In the genomic region with DNA sequence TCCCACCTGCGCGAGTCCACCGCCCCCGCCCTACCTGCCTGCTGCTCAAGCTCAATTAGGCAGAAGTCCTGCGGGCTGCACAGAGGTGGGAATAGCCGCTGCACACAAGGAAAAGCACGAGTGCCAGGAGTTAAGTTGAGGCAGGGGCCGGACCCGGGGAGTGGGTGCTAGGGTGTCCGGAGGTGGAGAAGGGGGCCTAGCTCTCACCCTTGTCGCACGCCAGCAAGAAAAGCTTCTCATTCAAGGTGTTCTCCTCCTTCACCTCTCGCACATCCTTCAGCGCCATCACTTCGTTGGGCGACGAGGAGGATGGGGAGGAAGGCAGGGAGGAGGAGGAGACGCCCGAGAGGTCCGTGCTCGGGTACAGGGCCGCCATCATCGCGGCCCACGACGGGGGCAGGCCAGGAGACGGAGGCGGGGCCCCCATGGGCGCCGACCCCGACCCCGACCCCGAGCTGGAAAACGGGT, we compare ENCODE assay signal across 8 mouse cellular contexts. TPM values are rescaled to one million over a fixed set of nuclear protein-coding genes. Genes with fewer than 3 reads are reported as not detected.
DNase-seq lines count a peak whose midpoint lies in the region; ATAC-seq and TF ChIP-seq lines count a peak whose summit lies in the region.

No protein-coding gene starts in this region.

- WGBS in cerebellum, adult 2 months = under 1% methylated on average over 34 of the region's 34 CpGs
- 3% methylated on average over 34 of the region's 34 CpGs for WGBS in intestine, postnatal 0 days
- 5% methylated on average over 33 of the region's 34 CpGs for WGBS in liver, embryonic 11.5 days

- no peaks in the 10 kb centered on the region; the same call in 1 of the 2 replicates for H3K4me1 ChIP-seq in cerebellum, adult 2 months (ENCODE audit: control insufficient read depth, insufficient read depth, low read length)
- no peaks in the 10 kb centered on the region for H3K4me1 ChIP-seq in intestine, postnatal 0 days (replicated peaks; ENCODE audit: control insufficient read depth, insufficient read depth, low read length)
- H3K4me1 ChIP-seq in liver, embryonic 11.5 days (replicated peaks; ENCODE audit: control insufficient read depth, insufficient read depth, low read length) = peaks cover 4% of the 10 kb centered on the region; the same call in 1 of the 2 replicates

- H3K27me3 ChIP-seq in cerebellum, adult 2 months (ENCODE audit: control insufficient read depth, insufficient read depth, low read length) = no peaks in the 10 kb centered on the region
- H3K27me3 ChIP-seq in intestine, postnatal 0 days (replicated peaks; ENCODE audit: control insufficient read depth, insufficient read depth, low read length) = peaks cover 10% of the 10 kb centered on the region; the same call in 1 of the 2 replicates
- H3K27me3 ChIP-seq in liver, embryonic 11.5 days (replicated peaks; ENCODE audit: control insufficient read depth, insufficient read depth, low read length) = peaks cover 16% of the 10 kb centered on the region

- TF ChIP-seq POLR2A in cerebellum, adult 2 months (IDR thresholded peaks at IDR 0.05; ENCODE audit: borderline replicate concordance, insufficient read depth, low read length) = no peak

- H3K9me3 ChIP-seq in intestine, postnatal 0 days (ENCODE audit: control insufficient read depth) = no peaks in the 10 kb centered on the region
- no peaks in the 10 kb centered on the region for H3K9me3 ChIP-seq in liver, embryonic 11.5 days (ENCODE audit: control insufficient read depth, low read length)

- peak; percentile 6 for DNase-seq in ovary, postnatal 36 days (ENCODE audit: low spot score)
- DNase-seq in ovary, adult 18-20 months (ENCODE audit: low spot score) = no peak
- DNase-seq in cerebellum, adult 2 months = peak; percentile 41 to 64
- DNase-seq in frontal cortex, postnatal 25 days (ENCODE audit: low spot score in 2 of 2) = peak; percentile 8 to 22
- peak; percentile 41 for DNase-seq in liver, embryonic 11.5 days (ENCODE audit: low spot score)
- DNase-seq in right cerebral cortex, adult 18-20 months = peak; percentile 22
- no peak for DNase-seq in spleen, postnatal 36 days (ENCODE audit: low spot score in 2 of 2)

- peak overlapping the region; percentile 86 for H3K4me3 ChIP-seq in cerebellum, adult 2 months (replicated peaks; ENCODE audit: insufficient read depth, low read depth, low read length)
- H3K4me3 ChIP-seq in intestine, postnatal 0 days (ENCODE audit: low read depth, low read length) = peak overlapping the region; percentile 79
- peak overlapping the region; percentile 81 for H3K4me3 ChIP-seq in liver, embryonic 11.5 days (ENCODE audit: low read depth, low read length)

- H3K27ac ChIP-seq in cerebellum, adult 2 months (ENCODE audit: insufficient read depth, low read length) = peak overlapping the region; percentile 87; the same call in 1 of the 2 replicates
- H3K27ac ChIP-seq in intestine, postnatal 0 days (ENCODE audit: low read depth, low read length) = no peak overlapping the region
- H3K27ac ChIP-seq in liver, embryonic 11.5 days (ENCODE audit: low read depth, low read length) = no peak overlapping the region

- no peak for TF ChIP-seq CTCF in cerebellum, adult 2 months (IDR thresholded peaks at IDR 0.05; ENCODE audit: borderline replicate concordance, insufficient read depth, low read depth, low read length)
- no peak for TF ChIP-seq CTCF in intestine, postnatal 0 days (IDR thresholded peaks at IDR 0.05; ENCODE audit: low read depth)

- H3K4me2 ChIP-seq in intestine, postnatal 0 days (replicated peaks; ENCODE audit: low read depth) = peak overlapping the region; percentile 97
- peak overlapping the region; percentile 84 for H3K4me2 ChIP-seq in liver, embryonic 11.5 days

- peak; percentile 32 for ATAC-seq in intestine, postnatal 0 days
- peak; percentile 8; the same call in 1 of the 2 replicates for ATAC-seq in liver, embryonic 11.5 days (replicated peaks; ENCODE audit: low FRiP score)

- H3K9ac ChIP-seq in intestine, postnatal 0 days (ENCODE audit: low read depth, low read length) = peak overlapping the region; percentile 79
- peak overlapping the region; percentile 71 for H3K9ac ChIP-seq in liver, embryonic 11.5 days (ENCODE audit: low read depth, low read length)

- no peaks in the 10 kb centered on the region; the same call in 1 of the 2 replicates for H3K36me3 ChIP-seq in intestine, postnatal 0 days (ENCODE audit: control insufficient read depth, insufficient read depth)
- no peaks in the 10 kb centered on the region for H3K36me3 ChIP-seq in liver, embryonic 11.5 days (ENCODE audit: control insufficient read depth, insufficient read depth, low read length)

RNA-seq across cellular contexts. Expression of a gene that starts 0.7 kb away (rescaled TPM):
- polyA plus RNA-seq in cerebellum, adult 2 months (2012; rRNA removed) = 21.3 and 23.1 TPM in 2 replicates
- polyA plus RNA-seq in intestine, postnatal 0 days (2015; fragmentation: Nextera tagmentation; extraction: Ambion mirVana) = 1.8 and 2.0 TPM in 2 replicates
- 1.0 and 1.3 TPM in 2 replicates for polyA plus RNA-seq in liver, embryonic 11.5 days (2014; fragmentation: Nextera tagmentation; extraction: Ambion mirVana)

Comparison
In these comparisons a context has a peak if more than half of its experiments do, and no peak if none do; other contexts are left out.
1. DNase-seq: peak in ovary, postnatal 36 days (single experiment), cerebellum, adult 2 months (2 of 2), frontal cortex, postnatal 25 days (2 of 2), liver, embryonic 11.5 days (single experiment) and right cerebral cortex, adult 18-20 months (single experiment); none in ovary, adult 18-20 months (single experiment) and spleen, postnatal 36 days (0 of 2).
2. Peak in every context shown above with its lines, with median percentiles within 50 percentile points of each other: H3K4me3 ChIP-seq.